Mouse (Mus musculus) lung, embryonic 14.5 days (tissue): ENCODE results near the gene Ccdc86. TPM values are rescaled to one million over a fixed set of nuclear protein-coding genes. Genes with fewer than 3 reads are reported as not detected.

ENCODE experiments used
- ATAC-seq: fragments of 200-750 bp; cut with Nextera tagmentation; 2 replicates; pipeline ENCODE4 v1.8.0; 2017; ENCODE audit warnings: mild to moderate bottlenecking, moderate TSS enrichment, moderate library complexity; ENCODE audit not compliant: insufficient read depth
- DNase-seq: peaks from one replicate; pipeline ENCODE4 v3.0.0-alpha.2; 2015
- H3K27ac ChIP-seq: fragments of 300-500 bp; sonication (generic); 2 replicates; pipeline ENCODE4 v1.5.1; 2014; ENCODE audit warnings: low read depth, mild to moderate bottlenecking, moderate library complexity
- H3K27me3 ChIP-seq: fragments of 300-500 bp; sonication (generic); 2 replicates; pipeline ENCODE4 v1.6.1; 2014; ENCODE audit warnings: low read length, control low read depth; ENCODE audit not compliant: insufficient read depth
- H3K36me3 ChIP-seq: fragments of 300-500 bp; sonication (generic); 2 replicates; pipeline ENCODE4 v1.6.1; 2014; ENCODE audit warnings: control low read depth; ENCODE audit not compliant: insufficient read depth
- H3K4me1 ChIP-seq: fragments of 300-500 bp; sonication (generic); 2 replicates; pipeline ENCODE4 v1.6.1; 2014; ENCODE audit warnings: antibody characterized with exemption, control low read depth; ENCODE audit not compliant: insufficient read depth
- H3K4me2 ChIP-seq: fragments of 300-500 bp; sonication (generic); 2 replicates; pipeline ENCODE4 v1.6.1; 2014; ENCODE audit warnings: mild to moderate bottlenecking
- H3K4me3 ChIP-seq: fragments of 300-500 bp; sonication (generic); 2 replicates; pipeline ENCODE4 v1.5.1; 2014; ENCODE audit warnings: low read depth, low read length
- H3K9ac ChIP-seq: fragments of 300-500 bp; sonication (generic); 2 replicates; pipeline ENCODE4 v1.6.1; 2014
- H3K9me3 ChIP-seq: fragments of 300-500 bp; sonication (generic); 2 replicates; pipeline ENCODE4 v1.6.1; 2016; ENCODE audit warnings: low read depth, low read length, control low read depth
- CTCF ChIP-seq: IDR thresholded peaks from 2 replicates; pipeline ENCODE4 v1.5.1; 2016; ENCODE audit warnings: antibody characterized with exemption, low read depth
- WGBS: fragments of 180-500 bp; shearing (Covaris S2); extraction: QIAGEN DNeasy Blood & Tissue Kit; methylation state at CpG from one replicate; pipeline ENCODE4 v1.1.7; 2014; 5-methylcytosine and 5-hydroxymethylcytosine counted together
- polyA plus RNA-seq: library from polyadenylated mRNA; unstranded; fragments of >200 nt; fragmentation: Nextera tagmentation; extraction: Ambion mirVana; gene quantifications from 2 replicates; pipeline ENCODE4 v1.2.1, GENCODE M21; 2014

Gene Ccdc86
- polyA plus RNA-seq, 1 experiment from 2014 or later = 32.7 TPM

DNA sequence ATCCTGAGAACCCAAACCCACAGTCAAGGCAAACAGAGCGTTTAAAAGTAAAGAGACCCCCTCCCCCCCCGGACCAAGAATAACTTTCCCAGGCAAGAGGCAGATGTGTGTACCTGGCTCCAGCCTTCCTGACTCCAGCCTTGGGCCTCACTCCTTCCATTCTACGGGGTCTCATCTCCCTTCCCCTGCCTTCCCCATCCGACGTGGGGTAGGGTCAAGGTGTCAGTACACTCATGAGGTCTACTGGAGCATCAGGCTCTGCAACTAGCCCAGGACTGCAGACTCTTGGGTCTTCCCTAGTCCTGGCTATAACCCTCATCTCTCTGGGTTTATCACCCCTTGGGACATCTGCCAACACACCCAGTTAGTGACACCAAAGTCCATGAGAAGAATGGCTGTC lies 31.1 kb upstream of the Ccdc86 start:
- Histone ChIP-seq H3K9me3 (no peaks in the 10 kb centered on the region), H3K9ac (no peak overlapping the region), H3K4me3 (no peak overlapping the region), H3K27me3 (no peaks in the 10 kb centered on the region), H3K36me3 (no peaks in the 10 kb centered on the region), H3K27ac (no peak overlapping the region), H3K4me2 (no peak overlapping the region), H3K4me1 (no peaks in the 10 kb centered on the region)
- no peak for DNase-seq
- TF ChIP-seq CTCF = no peak
- 82% methylated on average over 5 of the region's 5 CpGs for WGBS
- 0 out of 2 replicates have a peak, but pooled peaks have one; percentile 11 for ATAC-seq

DNA sequence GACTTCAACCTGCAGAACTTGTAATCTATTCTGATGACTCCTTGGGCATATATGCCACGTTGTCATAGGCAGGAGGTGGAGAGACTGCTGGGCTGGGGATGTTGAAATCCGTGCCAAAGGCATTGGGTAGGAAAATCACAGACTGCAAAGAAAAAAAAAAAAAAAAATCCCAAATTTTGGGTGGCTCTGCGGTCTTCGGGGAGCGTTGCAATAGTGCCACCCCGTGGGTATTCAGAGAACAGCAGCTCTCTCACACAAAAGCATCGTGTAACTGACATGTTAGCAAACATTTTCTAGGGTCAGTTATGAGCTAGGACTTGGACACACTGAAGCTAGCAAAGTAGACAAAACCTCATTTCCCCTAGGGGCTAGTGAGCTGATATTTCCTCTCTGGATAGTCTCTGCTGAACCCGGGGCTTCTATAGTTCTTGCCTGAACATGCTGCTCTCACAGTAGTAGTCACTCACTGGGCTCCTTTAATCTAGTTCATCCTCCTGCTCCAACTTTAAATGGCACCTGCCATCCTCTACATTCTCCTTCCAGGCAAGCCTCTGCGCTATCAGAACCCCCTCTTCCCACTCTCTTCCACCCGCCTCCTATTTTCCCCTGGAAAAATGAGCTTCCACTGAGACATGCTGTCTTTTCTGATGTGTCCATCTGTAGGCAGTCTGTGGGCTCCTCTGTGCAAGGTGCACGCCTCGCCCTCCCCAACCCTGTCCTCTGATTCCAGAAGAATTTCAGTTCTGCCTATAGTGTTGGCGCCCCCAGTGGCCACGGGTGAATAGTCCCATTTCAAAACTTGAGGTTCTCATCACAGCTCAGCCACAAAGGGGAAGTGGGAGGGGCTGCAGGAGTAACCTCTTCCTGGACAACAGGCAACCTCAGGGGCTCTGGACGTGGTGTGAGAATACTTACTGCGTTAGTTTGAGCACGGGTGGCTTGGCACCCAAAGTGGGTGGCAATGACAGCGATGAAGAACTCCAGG lies 30.4 kb upstream of the Ccdc86 start:
- Histone ChIP-seq H3K27ac (no peak overlapping the region), H3K4me1 (0 out of 2 replicates have a peak, but pooled peaks cover under 1% of the 10 kb centered on the region), H3K36me3 (no peaks in the 10 kb centered on the region), H3K9ac (no peak overlapping the region), H3K27me3 (no peaks in the 10 kb centered on the region), H3K9me3 (no peaks in the 10 kb centered on the region), H3K4me3 (no peak overlapping the region), H3K4me2 (peak overlapping the region; percentile 40)
- DNase-seq = peak; percentile 86
- 9% methylated on average over 18 of the region's 18 CpGs for whole genome bisulfite sequencing
- peak; percentile 83 for TF ChIP-seq CTCF
- ATAC-seq = peak; percentile 53

DNA sequence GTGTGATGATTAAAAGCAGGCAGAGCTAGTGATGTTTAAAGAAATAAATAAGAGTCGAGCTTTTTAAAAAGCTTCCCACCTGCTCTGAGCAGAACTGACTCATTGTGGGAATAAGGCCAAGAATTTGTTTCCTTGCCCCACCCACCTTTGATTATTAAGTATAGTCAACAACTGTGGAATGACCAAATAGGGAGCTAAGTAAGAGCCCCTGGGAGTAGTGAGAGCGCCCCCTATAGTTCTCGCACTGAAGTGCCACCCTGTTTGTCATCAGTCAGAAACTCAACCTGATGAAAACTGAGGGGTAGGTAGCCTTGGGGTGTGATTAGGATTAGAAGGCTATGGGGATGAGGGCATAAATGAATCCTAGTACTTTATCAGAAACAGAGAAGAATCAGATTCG lies 27.3 kb upstream of the Ccdc86 start:
- peak; percentile 46 for TF ChIP-seq CTCF
- peak; percentile 27 for DNase-seq
- WGBS = 38% methylated on average over 4 of the region's 4 CpGs

DNA sequence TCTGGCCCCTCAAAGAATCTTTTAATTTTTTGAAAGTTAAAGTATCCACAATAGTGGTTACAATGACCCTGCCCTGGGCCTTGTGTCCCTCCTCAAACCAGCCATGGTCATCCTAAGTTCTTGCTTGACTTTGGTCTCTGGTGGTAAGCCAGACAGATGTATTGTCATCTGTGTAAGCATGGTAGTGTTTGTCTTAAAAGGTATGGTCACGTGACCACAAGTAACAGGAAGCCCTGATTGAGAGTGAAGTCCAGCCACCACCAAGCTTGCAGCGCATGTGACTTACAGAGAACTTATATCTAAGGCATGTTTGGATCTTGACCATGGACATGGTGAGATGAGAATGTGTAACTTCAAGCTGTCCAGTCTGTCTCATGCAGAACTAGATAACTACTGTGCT lies 26.1 kb upstream of the Ccdc86 start:
- H3K4me1 ChIP-seq = 0 out of 2 replicates have a peak, but pooled peaks cover 9% of the 10 kb centered on the region
- H3K27ac ChIP-seq = no peak overlapping the region
- ATAC-seq (no peak), DNase-seq (no peak)
- no peak for TF ChIP-seq CTCF
- H3K9me3 ChIP-seq = no peaks in the 10 kb centered on the region; the same call in 1 of the 2 replicates
- no peak overlapping the region for H3K4me3 ChIP-seq
- no peak overlapping the region for H3K9ac ChIP-seq
- no peaks in the 10 kb centered on the region for H3K36me3 ChIP-seq
- H3K27me3 ChIP-seq = no peaks in the 10 kb centered on the region
- 78% methylated on average over 2 of the region's 2 CpGs for WGBS
- H3K4me2 ChIP-seq = no peak overlapping the region

More for the DNA sequence above, 27.3 kb upstream of the Ccdc86 start:
- H3K4me2 ChIP-seq = no peak overlapping the region
- no peak overlapping the region for H3K9ac ChIP-seq
- H3K27me3 ChIP-seq = no peaks in the 10 kb centered on the region
- H3K9me3 ChIP-seq = no peaks in the 10 kb centered on the region; the same call in 1 of the 2 replicates
- H3K4me3 ChIP-seq = no peak overlapping the region
- H3K4me1 ChIP-seq = 0 out of 2 replicates have a peak, but pooled peaks cover 9% of the 10 kb centered on the region
- H3K27ac ChIP-seq = no peak overlapping the region
- no peaks in the 10 kb centered on the region for H3K36me3 ChIP-seq
- no peak for ATAC-seq

DNA sequence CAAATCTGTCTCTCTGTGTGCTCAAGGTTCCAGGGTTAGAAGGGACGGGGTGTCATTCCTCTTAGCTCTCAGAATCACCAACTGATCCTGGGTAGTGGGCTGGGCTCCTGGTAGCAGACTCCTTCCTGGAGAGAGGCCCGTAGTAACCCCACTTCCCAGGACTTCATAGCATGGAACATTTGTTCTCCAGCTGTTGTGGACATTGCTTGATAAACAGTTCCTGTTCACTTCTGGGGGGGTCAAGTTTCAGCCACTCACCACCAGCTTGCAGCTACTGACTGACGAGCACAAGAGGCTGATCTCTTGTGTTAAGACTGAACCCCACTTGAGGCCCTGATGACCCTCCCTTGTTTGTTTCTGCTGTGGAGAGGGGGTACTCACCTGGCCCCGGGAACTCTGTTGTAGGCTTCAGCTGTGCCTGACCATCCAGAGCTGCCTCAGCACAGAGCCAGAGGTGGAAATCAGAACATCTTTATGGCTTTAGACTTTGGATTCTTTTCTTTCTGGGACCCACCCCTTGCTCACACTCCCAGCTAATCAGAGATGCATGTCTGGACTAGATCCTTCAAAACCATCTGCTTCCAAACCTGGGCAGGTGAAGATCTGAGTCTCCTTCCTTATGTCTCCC lies 25.3 kb upstream of the Ccdc86 start, which contains the start of gene Ms4a10:
Ms4a10 (minus strand) TSS at position 433 of the 628 bp plus-strand sequence.
- 18% methylated on average over 4 of the region's 4 CpGs for WGBS
- peak; percentile 46 for DNase-seq
- H3K27ac ChIP-seq = no peak within 1 kb of the TSS
- no peak for TF ChIP-seq CTCF
- peak; percentile 44; the same call in 1 of the 2 replicates for ATAC-seq
- H3K4me1 ChIP-seq = 0 out of 2 replicates have a peak, but pooled peaks cover 9% of the 10 kb centered on the region
- no peak within 1 kb of the TSS for H3K4me2 ChIP-seq
- no peaks in the 10 kb centered on the region for H3K36me3 ChIP-seq
- H3K9ac ChIP-seq = no peak within 1 kb of the TSS
- H3K9me3 ChIP-seq = no peaks in the 10 kb centered on the region; the same call in 1 of the 2 replicates
- no peaks in the 10 kb centered on the region for H3K27me3 ChIP-seq
- no peak within 1 kb of the TSS for H3K4me3 ChIP-seq

DNA sequence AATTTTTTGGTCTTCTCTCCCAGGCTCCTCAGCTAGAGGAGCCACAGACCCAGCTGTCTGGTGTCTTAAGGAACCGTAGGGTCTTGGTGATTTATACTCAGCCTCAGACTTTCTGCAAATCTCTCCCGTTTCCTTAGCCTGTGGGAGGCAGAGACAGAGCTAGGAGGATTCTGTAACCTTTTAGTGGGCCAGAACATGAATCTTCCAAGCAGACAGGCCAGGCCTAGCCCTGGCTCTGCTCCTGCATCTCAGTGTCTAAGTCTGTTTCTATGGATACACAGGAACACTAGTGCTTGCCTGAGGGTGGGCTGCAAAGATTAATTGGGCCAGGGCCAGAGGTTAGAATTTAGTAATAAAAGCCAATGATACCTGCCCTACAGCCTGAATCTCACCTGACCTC lies 24.1 kb upstream of the Ccdc86 start:
- ATAC-seq = no peak
- 44% methylated on average over 2 of the region's 2 CpGs for WGBS
- Histone ChIP-seq H3K27ac (no peak overlapping the region), H3K4me3 (no peak overlapping the region), H3K4me2 (no peak overlapping the region), H3K4me1 (0 out of 2 replicates have a peak, but pooled peaks cover 9% of the 10 kb centered on the region), H3K9me3 (no peaks in the 10 kb centered on the region; the same call in 1 of the 2 replicates), H3K9ac (no peak overlapping the region), H3K36me3 (no peaks in the 10 kb centered on the region), H3K27me3 (no peaks in the 10 kb centered on the region)
- DNase-seq = no peak
- no peak for TF ChIP-seq CTCF
